Mouse (Mus musculus) lung, embryonic 14.5 days (tissue): ENCODE data around the gene Pex11a. TPM values are rescaled to one million over a fixed set of nuclear protein-coding genes. Genes with fewer than 3 reads are reported as not detected.
A peak's percentile ranks its signal among the peaks of the same experiment; 100 is the strongest.

Source experiments
- ATAC-seq: fragments of 200-750 bp; cut with Nextera tagmentation; 2 replicates; pipeline ENCODE4 v1.8.0; 2017; ENCODE audit warnings: mild to moderate bottlenecking, moderate TSS enrichment, moderate library complexity; ENCODE audit not compliant: insufficient read depth
- DNase-seq: peaks from one replicate; pipeline ENCODE4 v3.0.0-alpha.2; 2015
- H3K27ac ChIP-seq: fragments of 300-500 bp; sonication (generic); 2 replicates; pipeline ENCODE4 v1.5.1; 2014; ENCODE audit warnings: low read depth, mild to moderate bottlenecking, moderate library complexity
- H3K27me3 ChIP-seq: fragments of 300-500 bp; sonication (generic); 2 replicates; pipeline ENCODE4 v1.6.1; 2014; ENCODE audit warnings: low read length, control low read depth; ENCODE audit not compliant: insufficient read depth
- H3K36me3 ChIP-seq: fragments of 300-500 bp; sonication (generic); 2 replicates; pipeline ENCODE4 v1.6.1; 2014; ENCODE audit warnings: control low read depth; ENCODE audit not compliant: insufficient read depth
- H3K4me1 ChIP-seq: fragments of 300-500 bp; sonication (generic); 2 replicates; pipeline ENCODE4 v1.6.1; 2014; ENCODE audit warnings: antibody characterized with exemption, control low read depth; ENCODE audit not compliant: insufficient read depth
- H3K4me2 ChIP-seq: fragments of 300-500 bp; sonication (generic); 2 replicates; pipeline ENCODE4 v1.6.1; 2014; ENCODE audit warnings: mild to moderate bottlenecking
- H3K4me3 ChIP-seq: fragments of 300-500 bp; sonication (generic); 2 replicates; pipeline ENCODE4 v1.5.1; 2014; ENCODE audit warnings: low read depth, low read length
- H3K9ac ChIP-seq: fragments of 300-500 bp; sonication (generic); 2 replicates; pipeline ENCODE4 v1.6.1; 2014
- H3K9me3 ChIP-seq: fragments of 300-500 bp; sonication (generic); 2 replicates; pipeline ENCODE4 v1.6.1; 2016; ENCODE audit warnings: low read depth, low read length, control low read depth
- CTCF ChIP-seq: IDR thresholded peaks from 2 replicates; pipeline ENCODE4 v1.5.1; 2016; ENCODE audit warnings: antibody characterized with exemption, low read depth
- WGBS: fragments of 180-500 bp; shearing (Covaris S2); extraction: QIAGEN DNeasy Blood & Tissue Kit; methylation state at CpG from one replicate; pipeline ENCODE4 v1.1.7; 2014; 5-methylcytosine and 5-hydroxymethylcytosine counted together
- polyA plus RNA-seq: library from polyadenylated mRNA; unstranded; fragments of >200 nt; fragmentation: Nextera tagmentation; extraction: Ambion mirVana; gene quantifications from 2 replicates; pipeline ENCODE4 v1.2.1, GENCODE M21; 2014

The Pex11a gene
- polyA plus RNA-seq, 1 experiment from 2014 or later, result 12.0 TPM

GRCm38 (mm10) chr7:79736511-79736910 is 6.4 kb downstream of the Pex11a start:
- H3K9me3 ChIP-seq, result no peaks in the 10 kb centered on the region
- DNase-seq (no peak), ATAC-seq (no peak)
- H3K9ac ChIP-seq, result no peak overlapping the region
- no peaks in the 10 kb centered on the region for H3K4me1 ChIP-seq
- no peak overlapping the region for H3K4me2 ChIP-seq
- WGBS, result 76% methylated on average over 14 of the region's 14 CpGs
- no peaks in the 10 kb centered on the region for H3K36me3 ChIP-seq
- TF ChIP-seq CTCF, result no peak
- H3K4me3 ChIP-seq, result no peak overlapping the region
- H3K27me3 ChIP-seq, result no peaks in the 10 kb centered on the region; the same call in 1 of the 2 replicates
- no peak overlapping the region for H3K27ac ChIP-seq

- Histone ChIP-seq H3K27ac (no peak overlapping the region), H3K4me3 (no peak overlapping the region), H3K4me1 (no peaks in the 10 kb centered on the region), H3K27me3 (no peaks in the 10 kb centered on the region; the same call in 1 of the 2 replicates), H3K36me3 (no peaks in the 10 kb centered on the region), H3K9ac (no peak overlapping the region), H3K4me2 (no peak overlapping the region), H3K9me3 (no peaks in the 10 kb centered on the region)
- ATAC-seq, result no peak
- TF ChIP-seq CTCF, result no peak
- WGBS, result 71% methylated on average over 8 of the region's 8 CpGs
- no peak for DNase-seq
These were observed 8.4 kb downstream of the Pex11a start for GRCm38 (mm10) chr7:79734563-79734962.

GRCm38 (mm10) chr7:79732622-79733021 is 10.3 kb downstream of the Pex11a start, which contains the start of gene Plin1:
Gene Plin1 (minus strand): TSS chr7:79732903.
- Histone ChIP-seq H3K27ac (no peak within 1 kb of the TSS), H3K27me3 (no peaks in the 10 kb centered on the region; the same call in 1 of the 2 replicates), H3K4me2 (no peak within 1 kb of the TSS), H3K9ac (no peak within 1 kb of the TSS), H3K9me3 (no peaks in the 10 kb centered on the region), H3K36me3 (no peaks in the 10 kb centered on the region), H3K4me1 (no peaks in the 10 kb centered on the region), H3K4me3 (no peak within 1 kb of the TSS)
- TF ChIP-seq CTCF, result no peak
- ATAC-seq (no peak), DNase-seq (no peak)
- 48% methylated on average over 4 of the region's 4 CpGs for WGBS

GRCm38 (mm10) chr7:79731438-79731837 is 11.5 kb downstream of the Pex11a start:
- Histone ChIP-seq H3K4me3 (no peak overlapping the region), H3K9ac (no peak overlapping the region), H3K27me3 (no peaks in the 10 kb centered on the region; the same call in 1 of the 2 replicates), H3K36me3 (no peaks in the 10 kb centered on the region), H3K4me1 (no peaks in the 10 kb centered on the region), H3K9me3 (no peaks in the 10 kb centered on the region), H3K27ac (no peak overlapping the region), H3K4me2 (no peak overlapping the region)
- ATAC-seq (no peak), DNase-seq (no peak)
- TF ChIP-seq CTCF, result no peak
- WGBS, result 71% methylated on average over 13 of the region's 13 CpGs

- Histone ChIP-seq H3K4me3 (no peak overlapping the region), H3K36me3 (no peaks in the 10 kb centered on the region), H3K4me2 (no peak overlapping the region), H3K4me1 (no peaks in the 10 kb centered on the region), H3K9ac (no peak overlapping the region), H3K27me3 (no peaks in the 10 kb centered on the region; the same call in 1 of the 2 replicates), H3K27ac (no peak overlapping the region), H3K9me3 (no peaks in the 10 kb centered on the region)
- DNase-seq (peak; percentile 25), ATAC-seq (no peak; the same call in 1 of the 2 replicates)
- 63% methylated on average over 11 of the region's 11 CpGs for WGBS
- TF ChIP-seq CTCF, result peak; percentile 52
These were observed 13.1 kb downstream of the Pex11a start for GRCm38 (mm10) chr7:79729743-79730370.

GRCm38 (mm10) chr7:79729169-79729568 is 13.8 kb downstream of the Pex11a start:
- DNase-seq (peak; percentile 90), ATAC-seq (peak; percentile 56)
- Histone ChIP-seq H3K4me1 (no peaks in the 10 kb centered on the region), H3K9ac (no peak overlapping the region), H3K4me2 (no peak overlapping the region), H3K4me3 (no peak overlapping the region), H3K36me3 (no peaks in the 10 kb centered on the region), H3K27me3 (no peaks in the 10 kb centered on the region; the same call in 1 of the 2 replicates), H3K27ac (no peak overlapping the region), H3K9me3 (no peaks in the 10 kb centered on the region)
- TF ChIP-seq CTCF, result peak; percentile 90
- WGBS, result 9% methylated on average over 8 of the region's 8 CpGs

GRCm38 (mm10) chr7:79728219-79728618 is 14.7 kb downstream of the Pex11a start:
- ATAC-seq (peak; percentile 39; the same call in 1 of the 2 replicates), DNase-seq (peak; percentile 84)
- H3K36me3 ChIP-seq, result no peaks in the 10 kb centered on the region
- no peaks in the 10 kb centered on the region for H3K9me3 ChIP-seq
- H3K27ac ChIP-seq, result no peak overlapping the region
- WGBS, result 33% methylated on average over 6 of the region's 6 CpGs
- no peaks in the 10 kb centered on the region for H3K4me1 ChIP-seq
- H3K27me3 ChIP-seq, result peaks cover under 1% of the 10 kb centered on the region
- peak; percentile 91 for TF ChIP-seq CTCF
- no peak overlapping the region for H3K4me3 ChIP-seq
- H3K9ac ChIP-seq, result no peak overlapping the region
- no peak overlapping the region for H3K4me2 ChIP-seq
